Mouse (Mus musculus) embryonic fibroblast, embryonic 13.5 days (primary cell): ENCODE results near the gene Odf2.
A peak's percentile ranks its signal among the peaks of the same experiment; 100 is the strongest.

Experiments
- CTCF ChIP-seq: IDR thresholded peaks from 2 replicates; pipeline ENCODE4 v1.5.1; 2011; ENCODE audit warnings: mild to moderate bottlenecking, control low read depth, low read length, moderate library complexity, borderline replicate concordance; ENCODE audit not compliant: insufficient read depth
- POLR2A ChIP-seq: IDR thresholded peaks from 2 replicates; pipeline ENCODE4 v1.6.1; 2011; ENCODE audit warnings: low read depth, mild to moderate bottlenecking, control low read depth, low read length, moderate library complexity

- TF ChIP-seq CTCF (no peak), POLR2A (peak; percentile 98)
Observed at GRCm38 (mm10) chr2:29965250-29965843, 76.3 kb downstream of the Odf2 start, which contains the start of gene Sptan1.
